Mouse (Mus musculus) spleen, adult 12 weeks (tissue): ENCODE results near the gene Pdzrn3.

Source experiments
- DNase-seq: peaks from one replicate; pipeline ENCODE4 v3.0.0; 2022; ENCODE audit warnings: low spot score

Pdzrn3 gene

GRCm38 (mm10) chr6:101251916-101252603, 125.6 kb downstream of the Pdzrn3 start:
- no peak for DNase-seq

GRCm38 (mm10) chr6:101251160-101251559, 126.5 kb downstream of the Pdzrn3 start:
- no peak for DNase-seq

GRCm38 (mm10) chr6:101246137-101246536, 131.6 kb downstream of the Pdzrn3 start:
- no peak for DNase-seq

GRCm38 (mm10) chr6:101244355-101244754, 133.3 kb downstream of the Pdzrn3 start:
- DNase-seq = no peak

GRCm38 (mm10) chr6:101243189-101243815, 134.4 kb downstream of the Pdzrn3 start:
- no peak for DNase-seq

GRCm38 (mm10) chr6:101236641-101237246, 141.0 kb downstream of the Pdzrn3 start:
- no peak for DNase-seq

GRCm38 (mm10) chr6:101236230-101236629, 141.5 kb downstream of the Pdzrn3 start:
- no peak for DNase-seq

- no peak for DNase-seq
Observed at GRCm38 (mm10) chr6:101234349-101234748, 143.3 kb downstream of the Pdzrn3 start.

- no peak for DNase-seq
Observed at GRCm38 (mm10) chr6:101233680-101234079, 144.0 kb downstream of the Pdzrn3 start.

GRCm38 (mm10) chr6:101227294-101227855, 150.3 kb downstream of the Pdzrn3 start:
- no peak for DNase-seq

GRCm38 (mm10) chr6:101220307-101220706, 157.4 kb downstream of the Pdzrn3 start:
- DNase-seq = no peak

- DNase-seq = no peak
Observed at GRCm38 (mm10) chr6:101219004-101219403, 158.7 kb downstream of the Pdzrn3 start.

- no peak for DNase-seq
Observed at GRCm38 (mm10) chr6:101218197-101218596, 159.5 kb downstream of the Pdzrn3 start.

GRCm38 (mm10) chr6:101217756-101218155, 159.9 kb downstream of the Pdzrn3 start:
- DNase-seq = no peak

GRCm38 (mm10) chr6:101215436-101215791, 162.3 kb downstream of the Pdzrn3 start:
- no peak for DNase-seq

- DNase-seq = no peak
Observed at GRCm38 (mm10) chr6:101214734-101215435, 162.8 kb downstream of the Pdzrn3 start.

- DNase-seq = no peak
Observed at GRCm38 (mm10) chr6:101213066-101213465, 164.6 kb downstream of the Pdzrn3 start.

- no peak for DNase-seq
Observed at GRCm38 (mm10) chr6:101212086-101212485, 165.6 kb downstream of the Pdzrn3 start.

GRCm38 (mm10) chr6:101211361-101211841, 166.3 kb downstream of the Pdzrn3 start:
- DNase-seq = no peak

GRCm38 (mm10) chr6:101198943-101199298, 178.8 kb downstream of the Pdzrn3 start:
- no peak for DNase-seq

GRCm38 (mm10) chr6:101198284-101198942, 179.3 kb downstream of the Pdzrn3 start:
- no peak for DNase-seq

GRCm38 (mm10) chr6:101197642-101198041, 180.1 kb downstream of the Pdzrn3 start:
- no peak for DNase-seq
